Mouse (Mus musculus): ENCODE data around the gene Syt6.

Gene Syt6

GRCm38 (mm10) chr3:103575156-103575892 is at the start of gene Syt6:
TSS of gene Syt6 (plus strand) at chr3:103575231.
- peak; percentile 36 for DNase-seq (ENCODE audit: low read depth, low spot score)

- peak; percentile 56 for DNase-seq (ENCODE audit: low read depth, low spot score)
Observed at GRCm38 (mm10) chr3:103526201-103526704, 48.8 kb upstream of the Syt6 start.

GRCm38 (mm10) chr3:103526864-103527263 is 48.2 kb upstream of the Syt6 start:
- DNase-seq (ENCODE audit: low read depth, low spot score) = peak; percentile 43

- DNase-seq (ENCODE audit: low read depth, low spot score) = no peak
Observed at GRCm38 (mm10) chr3:103534036-103534435, 41.0 kb upstream of the Syt6 start.

GRCm38 (mm10) chr3:103535207-103535606 is 39.8 kb upstream of the Syt6 start:
- no peak for DNase-seq (ENCODE audit: low read depth, low spot score)

- no peak for DNase-seq (ENCODE audit: low read depth, low spot score)
Observed at GRCm38 (mm10) chr3:103539148-103539547, 35.9 kb upstream of the Syt6 start.

- DNase-seq (ENCODE audit: low read depth, low spot score) = no peak
Observed at GRCm38 (mm10) chr3:103546166-103546565, 28.9 kb upstream of the Syt6 start.

GRCm38 (mm10) chr3:103546626-103547025 is 28.4 kb upstream of the Syt6 start:
- DNase-seq (ENCODE audit: low read depth, low spot score) = no peak

- DNase-seq (ENCODE audit: low read depth, low spot score) = no peak
Observed at GRCm38 (mm10) chr3:103550236-103550635, 24.8 kb upstream of the Syt6 start.

- DNase-seq (ENCODE audit: low read depth, low spot score) = no peak
Observed at GRCm38 (mm10) chr3:103567226-103567625, 7.8 kb upstream of the Syt6 start.

- no peak for DNase-seq (ENCODE audit: low read depth, low spot score)
Observed at GRCm38 (mm10) chr3:103572526-103572925, 2.5 kb upstream of the Syt6 start.

GRCm38 (mm10) chr3:103573106-103573790 is 1.8 kb upstream of the Syt6 start:
- DNase-seq (ENCODE audit: low read depth, low spot score) = no peak

GRCm38 (mm10) chr3:103573791-103574166 is 1.3 kb upstream of the Syt6 start:
- DNase-seq (ENCODE audit: low read depth, low spot score) = peak; percentile 92

- peak; percentile 21 for DNase-seq (ENCODE audit: low read depth, low spot score)
Observed at GRCm38 (mm10) chr3:103574566-103575155, 370 bp upstream of the Syt6 start.

GRCm38 (mm10) chr3:103575893-103576641 is 1.0 kb downstream of the Syt6 start:
- peak; percentile 48 for DNase-seq (ENCODE audit: low read depth, low spot score)

GRCm38 (mm10) chr3:103587136-103587535 is 12.1 kb downstream of the Syt6 start:
- peak; percentile 43 for DNase-seq (ENCODE audit: low read depth, low spot score)

GRCm38 (mm10) chr3:103587672-103588071 is 12.6 kb downstream of the Syt6 start:
- DNase-seq (ENCODE audit: low read depth, low spot score) = no peak

- no peak for DNase-seq (ENCODE audit: low read depth, low spot score)
Observed at GRCm38 (mm10) chr3:103589636-103590035, 14.6 kb downstream of the Syt6 start.

- no peak for DNase-seq (ENCODE audit: low read depth, low spot score)
Observed at GRCm38 (mm10) chr3:103592636-103593035, 17.6 kb downstream of the Syt6 start.

- no peak for DNase-seq (ENCODE audit: low read depth, low spot score)
Observed at GRCm38 (mm10) chr3:103593631-103594030, 18.6 kb downstream of the Syt6 start.

- no peak for DNase-seq (ENCODE audit: low read depth, low spot score)
Observed at GRCm38 (mm10) chr3:103595271-103595810, 20.3 kb downstream of the Syt6 start.
